Mouse (Mus musculus): Measurements from ENCODE around the gene Klhl11. TPM values are rescaled to one million over a fixed set of nuclear protein-coding genes. Genes with fewer than 3 reads are reported as not detected.

The Klhl11 gene
- total and polyA plus RNA-seq, 3 experiments = 3.4 to 28.3 (median 27.5) TPM

DNA sequence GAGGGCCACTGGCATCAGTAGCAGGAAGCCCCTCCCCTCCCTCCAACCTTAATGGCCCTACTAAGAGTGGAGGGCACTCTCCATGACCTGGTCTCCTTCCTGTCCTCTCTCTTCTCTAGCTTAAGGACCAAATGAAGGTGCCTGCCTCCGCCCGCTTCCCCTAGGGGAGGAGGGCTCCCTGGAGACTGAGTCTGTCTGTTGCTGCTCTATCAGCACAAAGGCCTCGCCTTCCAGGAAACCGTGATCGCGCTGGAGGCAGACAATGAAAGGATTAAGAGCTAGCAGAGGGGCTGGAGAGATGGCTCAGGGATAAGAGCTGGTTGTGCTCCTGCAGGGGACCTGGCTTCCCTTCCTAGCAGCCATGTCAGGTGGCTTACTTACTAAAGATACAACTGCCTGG, 28.8 kb upstream of the Klhl11 start:
- Histone ChIP-seq H3K9me3 (replicated peaks) (no peaks in the 10 kb centered on the region), H3K36me3 (replicated peaks) (peaks cover 100% of the 10 kb centered on the region), H3K27me3 (ENCODE audit: insufficient read depth, low read length) (no peaks in the 10 kb centered on the region), H3K4me3 (ENCODE audit: low read depth, low read length) (no peak overlapping the region), H3K4me1 (ENCODE audit: insufficient read depth, low read depth, low read length) (peaks cover 28% of the 10 kb centered on the region)
- TF ChIP-seq CTCF (IDR thresholded peaks at IDR 0.05; ENCODE audit: low read depth, low read length) (no peak), TAL1 (conservative IDR thresholded peaks at IDR 0.05; ENCODE audit: low read depth, low read length) (no peak), GATA1 (IDR thresholded peaks at IDR 0.05; ENCODE audit: borderline replicate concordance, low read length) (no peak), GATA2 (IDR thresholded peaks at IDR 0.05; ENCODE audit: borderline replicate concordance, low read depth, low read length) (no peak), POLR2AphosphoS5 (IDR thresholded peaks at IDR 0.05; ENCODE audit: insufficient replicate concordance, low read depth, low read length) (no peak)
- DNase-seq (ENCODE audit: low spot score) (no peak), ATAC-seq (ENCODE audit: extremely low read depth, insufficient number of reproducible peaks, low FRiP score, poor library complexity, severe bottlenecking) (no peak)

- TF ChIP-seq GATA2 (IDR thresholded peaks at IDR 0.05; ENCODE audit: borderline replicate concordance, low read depth, low read length) (no peak), GATA1 (IDR thresholded peaks at IDR 0.05; ENCODE audit: borderline replicate concordance, low read length) (no peak), POLR2AphosphoS5 (IDR thresholded peaks at IDR 0.05; ENCODE audit: insufficient replicate concordance, low read depth, low read length) (no peak), CTCF (IDR thresholded peaks at IDR 0.05; ENCODE audit: low read depth, low read length) (no peak), TAL1 (conservative IDR thresholded peaks at IDR 0.05; ENCODE audit: low read depth, low read length) (no peak)
- Histone ChIP-seq H3K4me3 (ENCODE audit: low read depth, low read length) (no peak overlapping the region), H3K36me3 (replicated peaks) (peaks cover 100% of the 10 kb centered on the region), H3K27me3 (ENCODE audit: insufficient read depth, low read length) (no peaks in the 10 kb centered on the region), H3K9me3 (replicated peaks) (no peaks in the 10 kb centered on the region), H3K4me1 (ENCODE audit: insufficient read depth, low read depth, low read length) (peaks cover 21% of the 10 kb centered on the region)
- ATAC-seq (ENCODE audit: extremely low read depth, insufficient number of reproducible peaks, low FRiP score, poor library complexity, severe bottlenecking) (no peak), DNase-seq (ENCODE audit: low spot score) (no peak)
These were observed 28.1 kb upstream of the Klhl11 start for GRCm38 (mm10) chr11:100500651-100501050.

- peaks cover 100% of the 10 kb centered on the region for H3K36me3 ChIP-seq (replicated peaks)
- TF ChIP-seq GATA1 (IDR thresholded peaks at IDR 0.05; ENCODE audit: borderline replicate concordance, low read length) = no peak
- no peak for TF ChIP-seq POLR2AphosphoS5 (IDR thresholded peaks at IDR 0.05; ENCODE audit: insufficient replicate concordance, low read depth, low read length)
- TF ChIP-seq CTCF (IDR thresholded peaks at IDR 0.05; ENCODE audit: low read depth, low read length) = no peak
- no peak for TF ChIP-seq GATA2 (IDR thresholded peaks at IDR 0.05; ENCODE audit: borderline replicate concordance, low read depth, low read length)
- no peak for TF ChIP-seq TAL1 (conservative IDR thresholded peaks at IDR 0.05; ENCODE audit: low read depth, low read length)
- no peak overlapping the region for H3K4me3 ChIP-seq (ENCODE audit: low read depth, low read length)
- no peaks in the 10 kb centered on the region for H3K9me3 ChIP-seq (replicated peaks)
- H3K27me3 ChIP-seq (ENCODE audit: insufficient read depth, low read length) = no peaks in the 10 kb centered on the region
- ATAC-seq (ENCODE audit: extremely low read depth, insufficient number of reproducible peaks, low FRiP score, poor library complexity, severe bottlenecking) (no peak), DNase-seq (ENCODE audit: low spot score) (no peak)
- H3K4me1 ChIP-seq (ENCODE audit: insufficient read depth, low read depth, low read length) = peaks cover 17% of the 10 kb centered on the region
These were observed 27.7 kb upstream of the Klhl11 start for GRCm38 (mm10) chr11:100500241-100500640.

- DNase-seq (ENCODE audit: low spot score) = no peak
- TF ChIP-seq GATA1 (IDR thresholded peaks at IDR 0.05; ENCODE audit: borderline replicate concordance, low read length) (no peak), CTCF (IDR thresholded peaks at IDR 0.05; ENCODE audit: low read depth, low read length) (no peak), TAL1 (conservative IDR thresholded peaks at IDR 0.05; ENCODE audit: low read depth, low read length) (no peak), GATA2 (IDR thresholded peaks at IDR 0.05; ENCODE audit: borderline replicate concordance, low read depth, low read length) (no peak), POLR2AphosphoS5 (IDR thresholded peaks at IDR 0.05; ENCODE audit: insufficient replicate concordance, low read depth, low read length) (no peak)
- H3K9me3 ChIP-seq (replicated peaks) = no peaks in the 10 kb centered on the region
- no peak overlapping the region for H3K4me3 ChIP-seq (ENCODE audit: low read depth, low read length)
- H3K36me3 ChIP-seq (replicated peaks) = peaks cover 97% of the 10 kb centered on the region
- H3K4me1 ChIP-seq (ENCODE audit: insufficient read depth, low read depth, low read length) = no peaks in the 10 kb centered on the region; the same call in 1 of the 2 replicates
- ATAC-seq (ENCODE audit: extremely low read depth, insufficient number of reproducible peaks, low FRiP score, poor library complexity, severe bottlenecking) = no peak
- H3K27me3 ChIP-seq (ENCODE audit: insufficient read depth, low read length) = no peaks in the 10 kb centered on the region
These were observed 21.2 kb upstream of the Klhl11 start for GRCm38 (mm10) chr11:100493771-100494170.

- Histone ChIP-seq H3K9me3 (replicated peaks) (no peaks in the 10 kb centered on the region), H3K27me3 (ENCODE audit: insufficient read depth, low read length) (no peaks in the 10 kb centered on the region), H3K4me3 (ENCODE audit: low read depth, low read length) (no peak overlapping the region), H3K36me3 (replicated peaks) (peaks cover 95% of the 10 kb centered on the region), H3K4me1 (ENCODE audit: insufficient read depth, low read depth, low read length) (no peaks in the 10 kb centered on the region)
- TF ChIP-seq CTCF (IDR thresholded peaks at IDR 0.05; ENCODE audit: low read depth, low read length) (no peak), TAL1 (conservative IDR thresholded peaks at IDR 0.05; ENCODE audit: low read depth, low read length) (no peak), GATA2 (IDR thresholded peaks at IDR 0.05; ENCODE audit: borderline replicate concordance, low read depth, low read length) (no peak), POLR2AphosphoS5 (IDR thresholded peaks at IDR 0.05; ENCODE audit: insufficient replicate concordance, low read depth, low read length) (no peak), GATA1 (IDR thresholded peaks at IDR 0.05; ENCODE audit: borderline replicate concordance, low read length) (no peak)
- no peak for DNase-seq (ENCODE audit: low spot score)
- no peak for ATAC-seq (ENCODE audit: extremely low read depth, insufficient number of reproducible peaks, low FRiP score, poor library complexity, severe bottlenecking)
These were observed 18.4 kb upstream of the Klhl11 start for GRCm38 (mm10) chr11:100490951-100491350.

DNA sequence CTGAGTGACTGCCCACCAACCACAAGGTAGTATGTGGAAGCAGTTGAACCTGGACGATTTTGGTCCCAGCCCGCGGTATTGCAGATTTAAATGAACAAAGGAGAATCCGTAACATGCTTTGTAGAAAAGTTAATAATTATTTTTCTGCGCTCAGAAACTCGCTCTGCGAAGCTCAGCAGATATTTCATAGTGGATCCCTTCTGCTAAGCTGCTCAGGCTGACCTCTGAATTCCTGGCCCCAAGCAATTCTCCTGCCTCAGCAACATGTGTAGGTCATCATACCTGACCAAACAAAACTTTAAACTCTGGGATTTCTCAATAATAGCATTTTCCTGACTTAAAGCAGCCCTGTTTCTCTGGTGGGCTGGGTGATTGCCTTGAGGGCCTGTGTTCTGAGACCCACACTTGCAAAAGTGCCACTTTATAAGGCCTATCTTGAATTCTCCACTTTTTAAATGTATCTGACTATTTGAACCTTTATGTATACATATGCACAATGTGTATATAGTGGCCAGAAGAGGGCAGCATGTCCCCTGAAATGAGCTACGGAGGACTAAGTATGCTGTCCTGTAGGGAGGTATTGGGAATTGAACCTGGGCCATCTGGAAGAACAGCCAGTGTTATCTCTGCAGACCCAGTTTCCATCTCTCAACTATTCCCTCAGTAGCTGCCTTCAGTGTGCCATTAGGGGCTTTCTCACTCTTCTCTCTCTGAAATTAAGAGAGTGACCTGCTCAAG, 13.4 kb upstream of the Klhl11 start:
- DNase-seq (ENCODE audit: low spot score) (no peak), ATAC-seq (ENCODE audit: extremely low read depth, insufficient number of reproducible peaks, low FRiP score, poor library complexity, severe bottlenecking) (peak; percentile 28)
- Histone ChIP-seq H3K9me3 (replicated peaks) (no peaks in the 10 kb centered on the region), H3K4me3 (ENCODE audit: low read depth, low read length) (no peak overlapping the region), H3K4me1 (ENCODE audit: insufficient read depth, low read depth, low read length) (no peaks in the 10 kb centered on the region), H3K27me3 (ENCODE audit: insufficient read depth, low read length) (no peaks in the 10 kb centered on the region), H3K36me3 (replicated peaks) (peaks cover 98% of the 10 kb centered on the region)
- TF ChIP-seq GATA2 (IDR thresholded peaks at IDR 0.05; ENCODE audit: borderline replicate concordance, low read depth, low read length) (no peak), POLR2AphosphoS5 (IDR thresholded peaks at IDR 0.05; ENCODE audit: insufficient replicate concordance, low read depth, low read length) (no peak), CTCF (IDR thresholded peaks at IDR 0.05; ENCODE audit: low read depth, low read length) (no peak), GATA1 (IDR thresholded peaks at IDR 0.05; ENCODE audit: borderline replicate concordance, low read length) (no peak), TAL1 (conservative IDR thresholded peaks at IDR 0.05; ENCODE audit: low read depth, low read length) (no peak)
